Mouse (Mus musculus) urinary bladder, postnatal 25 days (tissue): Measurements from ENCODE around the gene Rreb1.
A peak's percentile ranks its signal among the peaks of the same experiment; 100 is the strongest.

Experiments
- DNase-seq: peaks from one replicate; pipeline ENCODE4 v3.0.0; 2022; ENCODE audit warnings: low spot score

Gene Rreb1

GRCm38 (mm10) chr13:37876836-37877235, 98.6 kb downstream of the Rreb1 start:
- DNase-seq: no peak

- no peak for DNase-seq
These were observed 99.0 kb downstream of the Rreb1 start for GRCm38 (mm10) chr13:37877241-37877640.

- no peak for DNase-seq
These were observed 100.7 kb downstream of the Rreb1 start for GRCm38 (mm10) chr13:37878918-37879331.

GRCm38 (mm10) chr13:37879556-37879955, 101.4 kb downstream of the Rreb1 start:
- DNase-seq: no peak

- DNase-seq: no peak
These were observed 101.8 kb downstream of the Rreb1 start for GRCm38 (mm10) chr13:37880035-37880434.

GRCm38 (mm10) chr13:37880581-37881130, 102.5 kb downstream of the Rreb1 start:
- DNase-seq: no peak

GRCm38 (mm10) chr13:37882521-37882920, 104.3 kb downstream of the Rreb1 start:
- no peak for DNase-seq

- no peak for DNase-seq
These were observed 104.8 kb downstream of the Rreb1 start for GRCm38 (mm10) chr13:37883008-37883407.

GRCm38 (mm10) chr13:37885392-37885791, 107.2 kb downstream of the Rreb1 start:
- DNase-seq: no peak

GRCm38 (mm10) chr13:37886024-37886423, 107.8 kb downstream of the Rreb1 start:
- DNase-seq: no peak

GRCm38 (mm10) chr13:37894756-37895155, 116.6 kb downstream of the Rreb1 start:
- DNase-seq: no peak

GRCm38 (mm10) chr13:37895564-37896254, 117.5 kb downstream of the Rreb1 start:
- no peak for DNase-seq

- no peak for DNase-seq
These were observed 118.2 kb downstream of the Rreb1 start for GRCm38 (mm10) chr13:37896423-37896822.

GRCm38 (mm10) chr13:37898772-37899171, 120.6 kb downstream of the Rreb1 start:
- no peak for DNase-seq

GRCm38 (mm10) chr13:37903036-37903435, 124.8 kb downstream of the Rreb1 start:
- DNase-seq: no peak

GRCm38 (mm10) chr13:37903476-37903875, 125.3 kb downstream of the Rreb1 start:
- no peak for DNase-seq

GRCm38 (mm10) chr13:37904436-37904835, 126.2 kb downstream of the Rreb1 start:
- no peak for DNase-seq

- DNase-seq: peak; percentile 53
These were observed 129.9 kb downstream of the Rreb1 start for GRCm38 (mm10) chr13:37908061-37908460.

- DNase-seq: no peak
These were observed 130.3 kb downstream of the Rreb1 start for GRCm38 (mm10) chr13:37908493-37908892.

- DNase-seq: no peak
These were observed 131.0 kb downstream of the Rreb1 start for GRCm38 (mm10) chr13:37909225-37909624.

- DNase-seq: no peak
These were observed 133.8 kb downstream of the Rreb1 start for GRCm38 (mm10) chr13:37912011-37912410.

- no peak for DNase-seq
These were observed 134.6 kb downstream of the Rreb1 start for GRCm38 (mm10) chr13:37912591-37913467.

GRCm38 (mm10) chr13:37913963-37914362, 135.8 kb downstream of the Rreb1 start:
- DNase-seq: no peak
